Mouse (Mus musculus) hindlimb bud, embryonic 11.5 days (tissue): ENCODE data around the gene Slc25a25.
"Not testable (repeated sequence)": the region's sequence is repeated elsewhere in the genome, so short reads cannot be mapped to it uniquely, and the experiment has no call there.

Experiments used
- DNase-seq: peaks from one replicate; pipeline ENCODE4 v3.0.0-alpha.2; 2012; ENCODE audit warnings: low read depth, low spot score; ENCODE audit errors: extremely low spot score

Gene Slc25a25

GRCm38 (mm10) chr2:32450881-32451844 lies at the start of gene Slc25a25:
Gene Slc25a25, minus strand, starts transcription at chr2:32451445.
- peak; percentile 96 for DNase-seq

GRCm38 (mm10) chr2:32500461-32500860 lies 49.2 kb upstream of the Slc25a25 start:
- DNase-seq = no peak

GRCm38 (mm10) chr2:32499365-32499764 lies 48.1 kb upstream of the Slc25a25 start:
- DNase-seq = no peak

DNA sequence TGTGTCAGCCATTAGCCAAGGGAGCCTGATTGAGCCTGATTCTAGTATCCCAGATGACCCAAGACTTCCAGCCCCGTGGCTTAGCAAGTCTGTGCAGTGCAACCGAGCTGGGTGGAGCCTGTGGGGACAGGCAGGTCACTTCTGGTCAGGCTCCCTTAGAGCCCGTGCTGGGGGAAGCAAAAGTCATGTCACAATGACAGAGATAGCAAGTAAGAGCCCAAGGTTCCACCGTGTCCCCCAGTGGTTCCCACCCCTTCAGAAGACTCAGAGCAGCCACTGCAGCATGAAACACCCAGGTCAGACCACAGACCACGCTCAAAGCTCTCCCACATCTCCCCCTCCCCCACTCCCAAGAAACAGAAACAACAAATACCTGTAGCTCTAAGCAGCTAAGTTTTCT lies 44.9 kb upstream of the Slc25a25 start:
- DNase-seq = no peak

DNA sequence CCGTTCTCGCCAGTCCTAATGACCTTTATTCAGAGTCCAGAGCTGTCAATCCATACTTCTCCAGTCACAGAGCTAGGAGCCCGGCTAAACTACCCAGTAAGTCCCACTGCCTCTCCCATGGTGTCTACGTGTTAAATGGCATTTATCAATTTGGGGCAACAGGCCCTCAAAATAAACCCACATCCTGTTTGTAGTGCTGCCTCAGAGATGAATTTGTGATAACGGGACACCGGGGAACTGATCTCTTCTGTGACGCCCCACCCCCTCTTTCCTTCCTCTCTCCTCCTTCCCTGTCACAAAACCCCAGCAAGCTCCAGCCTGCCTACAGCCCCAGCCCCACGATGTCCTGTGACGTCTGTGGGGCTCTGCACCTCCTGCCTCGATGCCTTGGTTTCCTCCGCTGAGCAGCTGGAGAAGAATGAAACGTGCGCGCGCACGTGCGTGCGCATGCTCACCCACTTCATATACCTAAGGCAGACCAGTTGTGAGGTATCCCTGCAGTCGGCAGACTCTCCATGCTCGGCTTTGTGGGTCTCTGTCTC lies 44.0 kb upstream of the Slc25a25 start:
- DNase-seq = no peak

GRCm38 (mm10) chr2:32494522-32494921 lies 43.3 kb upstream of the Slc25a25 start:
- no peak for DNase-seq

GRCm38 (mm10) chr2:32493301-32493701 lies 42.1 kb upstream of the Slc25a25 start:
- no peak for DNase-seq

DNA sequence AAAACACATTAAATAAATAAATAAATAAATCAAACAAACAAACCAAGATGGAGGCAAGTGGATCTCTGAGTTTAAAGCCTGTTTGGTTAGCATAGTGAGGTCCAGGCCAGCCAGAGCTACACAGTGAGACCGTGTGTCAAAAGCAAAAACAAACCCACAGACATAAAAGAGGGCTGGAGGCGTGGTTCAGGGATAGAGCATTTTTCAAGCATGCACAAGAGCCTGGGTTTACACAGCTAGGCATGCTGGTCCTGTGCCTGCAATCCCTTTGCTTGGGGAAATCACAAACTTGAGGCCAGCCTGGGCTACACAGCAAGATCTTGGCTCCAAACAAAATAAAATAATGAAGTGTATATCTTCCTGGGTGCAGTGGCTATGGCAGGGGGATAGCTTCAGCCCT lies 41.4 kb upstream of the Slc25a25 start:
- DNase-seq = no peak

GRCm38 (mm10) chr2:32490730-32491129 lies 39.5 kb upstream of the Slc25a25 start:
- DNase-seq = not testable (repeated sequence)

DNA sequence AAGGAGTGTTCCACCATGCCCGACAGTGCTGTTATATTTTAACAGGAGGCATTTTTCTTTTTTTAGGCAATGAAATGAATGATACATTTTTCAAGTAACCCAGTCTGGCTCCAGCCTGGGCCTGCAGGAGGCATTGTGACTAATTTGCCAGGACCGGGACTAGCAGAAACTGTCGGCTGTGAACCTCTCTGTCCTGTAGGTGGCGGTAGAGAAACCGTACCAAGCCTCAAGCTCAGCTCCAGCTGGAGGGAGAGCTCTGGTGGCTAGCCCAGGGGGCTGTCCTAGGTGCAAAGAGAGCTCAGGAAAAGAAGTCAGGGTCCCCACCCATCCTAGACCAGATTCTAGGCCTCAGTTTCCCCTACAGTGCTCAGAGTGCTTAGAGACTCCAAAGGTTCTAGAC lies 37.4 kb upstream of the Slc25a25 start:
- DNase-seq = peak; percentile 76

DNA sequence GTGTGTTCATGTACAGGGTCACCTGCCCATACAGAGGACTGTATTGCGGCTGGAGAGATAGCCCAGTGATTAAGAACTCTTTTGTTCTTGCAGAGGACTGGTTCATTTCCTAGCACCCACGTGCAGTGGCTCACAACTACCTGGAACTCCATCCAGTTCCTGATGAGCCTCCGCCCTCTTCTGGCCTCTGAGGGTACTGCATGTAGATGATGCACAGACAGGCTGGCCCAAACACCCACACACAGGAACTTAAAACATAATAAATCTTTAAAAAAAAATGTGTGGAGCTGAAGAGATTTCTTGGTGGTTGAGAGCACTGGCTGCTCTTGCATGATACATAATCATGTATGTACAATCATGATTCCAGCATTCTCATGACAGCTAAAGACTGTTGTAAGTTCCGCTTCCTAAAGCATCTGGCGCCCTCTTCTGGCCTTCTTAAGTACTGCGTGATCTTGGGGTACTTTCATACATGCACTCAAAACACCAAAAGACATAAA lies 35.9 kb upstream of the Slc25a25 start:
- peak; percentile 96 for DNase-seq

GRCm38 (mm10) chr2:32486155-32486554 lies 34.9 kb upstream of the Slc25a25 start:
- DNase-seq = no peak

DNA sequence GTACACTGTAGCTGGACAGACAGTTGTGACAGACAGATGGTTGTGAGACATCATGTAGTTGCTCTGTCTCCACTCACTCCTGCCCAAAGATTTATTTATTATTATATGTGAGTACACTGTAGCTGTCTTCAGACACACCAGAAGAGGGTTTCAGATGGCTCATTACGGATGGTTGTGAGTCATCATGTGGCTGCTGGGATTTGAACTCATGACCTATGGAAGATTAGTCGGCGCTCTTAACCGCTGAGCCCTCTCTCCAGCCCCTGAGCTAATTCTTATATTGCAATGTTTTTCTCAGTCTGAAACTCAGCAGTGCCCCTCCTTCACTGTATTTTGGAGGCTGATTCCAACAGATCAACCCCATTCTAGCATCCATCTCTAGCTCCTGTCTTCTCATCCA lies 34.5 kb upstream of the Slc25a25 start:
- DNase-seq = no peak

DNA sequence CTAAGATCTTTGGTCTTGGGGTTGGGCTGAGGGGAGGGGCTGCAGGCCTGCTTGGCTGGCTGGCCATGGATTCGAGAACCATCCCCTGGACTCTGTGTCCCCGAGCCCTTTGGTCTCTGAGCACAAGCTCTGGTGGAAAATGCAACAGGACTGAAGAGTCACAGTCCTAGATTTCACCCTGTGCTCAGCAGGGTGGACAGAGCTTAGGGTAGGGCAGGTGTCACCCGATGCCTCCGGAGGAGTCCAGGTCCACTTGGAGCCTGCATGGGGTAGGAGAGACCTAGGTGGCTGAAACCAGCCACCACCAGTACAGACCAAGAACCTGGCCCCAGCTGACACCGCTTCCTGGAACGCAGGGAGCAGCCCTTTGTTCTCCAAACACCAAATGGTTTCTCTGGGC lies 33.7 kb upstream of the Slc25a25 start:
- no peak for DNase-seq

DNA sequence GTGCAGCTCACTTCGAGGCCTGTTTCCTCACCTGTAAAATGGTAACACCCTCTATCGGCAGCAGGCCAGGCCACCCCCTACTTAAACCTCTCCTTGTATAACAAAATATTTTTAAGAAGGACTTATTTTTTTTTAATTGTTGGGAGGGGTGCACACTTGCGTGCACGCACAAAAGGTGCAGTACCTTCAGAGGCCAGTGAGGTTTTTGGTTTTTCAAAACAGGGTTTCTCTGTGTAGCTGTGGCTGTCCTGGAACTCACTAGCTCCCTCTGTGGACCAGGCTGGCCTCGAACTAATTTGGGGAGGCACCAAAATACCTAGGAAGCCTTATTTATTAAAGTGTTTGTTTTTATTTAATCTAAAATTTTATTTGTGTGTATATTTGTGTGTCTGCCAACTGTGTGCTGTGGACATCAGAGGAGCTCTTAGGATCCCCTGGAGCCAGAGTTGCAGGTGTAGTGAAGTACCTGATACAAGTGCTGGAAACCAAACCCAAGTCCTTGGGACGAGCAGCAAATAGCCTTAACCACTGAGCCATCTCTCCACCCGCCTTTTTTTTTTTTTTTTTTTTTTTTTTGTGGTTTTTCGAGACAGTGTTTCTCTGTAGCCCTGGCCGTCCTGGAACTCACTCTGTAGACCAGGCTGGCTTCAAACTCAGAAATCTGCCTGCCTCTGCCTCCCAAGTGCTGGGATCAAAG lies 32.1 kb upstream of the Slc25a25 start:
- no peak for DNase-seq

GRCm38 (mm10) chr2:32482351-32482750 lies 31.1 kb upstream of the Slc25a25 start:
- DNase-seq = no peak

DNA sequence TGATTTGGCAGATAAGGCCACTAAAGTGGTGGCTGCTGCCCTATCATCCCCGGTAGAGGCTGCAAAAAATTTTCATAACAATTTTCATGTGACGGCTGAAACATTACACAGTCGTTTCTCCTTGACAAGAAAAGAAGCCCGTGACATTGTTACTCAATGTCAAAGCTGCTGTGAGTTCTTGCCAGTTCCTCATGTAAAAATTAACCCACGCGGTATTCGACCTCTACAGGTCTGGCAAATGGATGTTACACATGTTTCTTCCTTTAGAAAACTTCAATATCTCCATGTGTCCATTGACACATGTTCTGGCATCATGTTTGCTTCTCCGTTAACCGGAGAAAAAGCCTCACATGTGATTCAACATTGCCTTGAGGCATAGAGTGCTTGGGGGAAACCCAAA lies 24.1 kb upstream of the Slc25a25 start:
- DNase-seq = not testable (repeated sequence)

- DNase-seq = no peak
Measured at GRCm38 (mm10) chr2:32471681-32472061, 20.4 kb upstream of the Slc25a25 start.

GRCm38 (mm10) chr2:32471001-32471680 lies 19.9 kb upstream of the Slc25a25 start:
- DNase-seq = no peak

- DNase-seq = no peak
Measured at GRCm38 (mm10) chr2:32464212-32464891, 13.1 kb upstream of the Slc25a25 start.
